Mouse (Mus musculus) R1 (cell line): ENCODE measurements at regions not wholly inside any gene's neighbourhood (a gene's known extent, or its start where the extent isn't known, plus 50 kb on each side); places are given as distances from the start of the nearest gene placed in this dataset.
A peak's percentile ranks its signal among the peaks of the same experiment; 100 is the strongest.

ENCODE experiments used
- DNase-seq: peaks from one replicate; pipeline ENCODE4 v3.0.0-alpha.2; 2018; ENCODE audit warnings: low read depth, low spot score

DNA sequence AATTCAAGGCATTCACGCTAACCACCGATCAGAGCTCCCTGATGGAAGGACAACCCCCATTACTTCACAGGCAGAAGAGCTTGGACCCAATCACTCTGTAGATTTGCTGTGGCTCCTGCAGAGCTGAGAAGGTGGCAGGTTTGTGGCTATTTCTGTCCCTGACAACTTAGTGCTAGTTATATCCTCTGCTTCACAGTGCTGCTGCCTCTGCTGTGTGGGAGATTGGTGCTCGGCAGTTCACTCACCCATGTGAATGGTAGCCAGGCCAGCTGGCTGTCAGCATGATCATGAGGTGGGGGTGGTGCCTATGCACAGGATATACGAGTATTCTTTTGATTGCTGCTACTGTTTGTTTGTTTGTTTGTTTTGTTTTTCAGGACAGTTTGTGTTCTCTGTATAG, 113.9 kb downstream of the Gm10131 start:
- no peak for DNase-seq

DNA sequence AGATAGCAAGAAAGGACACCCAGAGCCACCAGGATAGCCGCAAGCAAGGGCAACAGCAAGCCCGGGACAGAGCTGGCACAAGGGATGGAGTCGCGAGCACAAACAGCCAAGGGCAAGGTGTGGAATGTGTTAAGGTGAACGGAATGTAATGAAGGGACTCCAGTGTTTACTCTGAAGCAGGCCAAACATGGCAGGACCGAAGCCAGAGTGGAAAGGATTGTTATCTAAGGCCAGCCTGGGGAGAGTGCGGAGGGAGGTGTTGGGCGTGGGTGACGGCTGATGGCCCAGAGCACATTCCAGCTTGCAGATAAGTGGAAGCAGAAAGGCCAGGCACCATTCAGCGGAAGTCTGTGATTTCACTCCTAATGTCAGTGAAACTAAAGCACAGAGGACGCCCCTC, 118.6 kb downstream of the Gm10131 start:
- peak; percentile 86 for DNase-seq

DNA sequence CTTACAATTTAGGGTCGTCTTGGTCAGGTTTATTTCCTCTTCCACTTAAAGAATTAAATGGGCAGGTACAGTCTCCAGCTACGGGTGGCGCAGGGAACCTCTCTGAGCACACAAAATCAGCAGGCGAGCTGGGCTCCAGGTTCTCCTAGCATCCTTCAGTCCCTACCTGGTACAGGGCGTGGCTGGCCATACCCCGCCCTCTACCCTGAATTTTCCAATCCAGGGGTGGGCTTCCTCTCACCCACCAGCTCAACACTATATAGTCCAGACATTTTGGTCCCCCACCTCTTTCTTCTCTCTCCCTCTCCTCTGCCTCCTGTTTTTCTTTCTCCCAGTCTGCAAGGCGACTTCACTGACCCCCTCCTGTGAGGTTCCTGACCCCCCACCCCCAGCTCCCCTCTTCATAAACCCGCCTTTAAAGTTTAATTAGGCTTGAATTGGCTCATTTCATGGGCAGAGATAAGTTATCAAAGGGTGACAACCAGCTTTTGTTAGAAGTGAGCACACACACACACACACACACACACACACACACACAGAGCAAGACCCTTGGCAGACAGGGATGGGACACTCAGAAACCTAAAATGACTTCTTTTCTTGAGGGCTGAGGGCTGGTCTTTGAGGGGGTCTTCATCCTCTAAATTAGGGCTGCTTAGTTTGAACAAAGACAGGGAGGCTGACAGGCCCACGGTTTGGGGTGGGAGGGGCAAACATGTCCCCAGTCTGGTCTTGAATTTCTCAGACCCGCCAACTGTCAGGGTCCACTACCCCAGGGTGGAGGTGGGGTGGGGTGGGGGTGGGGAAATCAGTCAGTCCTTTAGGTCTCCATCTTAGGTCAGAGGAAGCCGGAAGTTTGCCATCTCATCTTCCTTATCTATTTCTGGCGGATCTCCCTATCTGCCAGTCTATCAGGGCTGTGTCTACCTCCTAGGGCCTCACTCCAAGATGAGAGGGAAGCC, 119.3 kb downstream of the Gm10131 start:
- peak; percentile 49 for DNase-seq

DNA sequence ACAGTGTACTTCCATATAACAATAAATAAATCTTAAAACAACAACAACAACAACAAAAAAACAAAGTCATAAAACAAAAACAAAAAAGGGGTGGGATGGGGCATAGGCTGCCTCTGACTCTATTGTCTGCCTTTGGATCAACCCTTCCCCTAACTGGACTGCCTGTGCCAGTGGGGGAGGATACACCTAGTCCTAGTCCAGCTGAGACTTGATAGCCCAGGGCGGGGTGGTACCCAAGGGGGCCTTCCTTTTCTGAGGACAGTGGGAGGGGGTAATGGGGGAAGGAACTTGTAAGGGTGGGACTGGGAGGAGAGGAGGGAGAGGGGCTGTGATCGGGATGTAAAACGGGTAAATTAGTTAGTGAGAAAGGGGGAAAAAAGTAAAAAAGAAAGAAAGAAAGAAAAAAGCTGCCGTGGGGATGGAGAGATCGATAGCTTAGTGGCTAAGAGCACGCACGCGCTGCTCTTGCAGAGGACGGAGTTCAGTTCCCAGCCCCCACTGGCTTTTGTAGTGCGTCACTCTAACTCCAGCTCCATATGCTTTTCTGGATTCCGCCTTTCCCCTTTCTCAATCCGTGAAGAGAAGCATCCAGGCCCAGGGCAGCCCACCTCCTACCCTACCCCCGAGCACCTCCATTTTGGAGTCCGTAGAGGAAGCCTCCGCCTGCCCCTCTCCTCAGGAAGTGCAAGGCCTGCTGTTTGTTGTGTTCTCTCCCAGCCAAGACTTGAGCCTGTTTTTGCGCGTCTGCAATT, 120.2 kb downstream of the Gm10131 start:
- peak; percentile 36 for DNase-seq

- DNase-seq: peak; percentile 88
Observed at GRCm38 (mm10) chr8:33990039-33990438, 121.5 kb downstream of the Gm10131 start.

GRCm38 (mm10) chr8:33987755-33988104, 123.8 kb downstream of the Gm10131 start:
- DNase-seq: peak; percentile 15

DNA sequence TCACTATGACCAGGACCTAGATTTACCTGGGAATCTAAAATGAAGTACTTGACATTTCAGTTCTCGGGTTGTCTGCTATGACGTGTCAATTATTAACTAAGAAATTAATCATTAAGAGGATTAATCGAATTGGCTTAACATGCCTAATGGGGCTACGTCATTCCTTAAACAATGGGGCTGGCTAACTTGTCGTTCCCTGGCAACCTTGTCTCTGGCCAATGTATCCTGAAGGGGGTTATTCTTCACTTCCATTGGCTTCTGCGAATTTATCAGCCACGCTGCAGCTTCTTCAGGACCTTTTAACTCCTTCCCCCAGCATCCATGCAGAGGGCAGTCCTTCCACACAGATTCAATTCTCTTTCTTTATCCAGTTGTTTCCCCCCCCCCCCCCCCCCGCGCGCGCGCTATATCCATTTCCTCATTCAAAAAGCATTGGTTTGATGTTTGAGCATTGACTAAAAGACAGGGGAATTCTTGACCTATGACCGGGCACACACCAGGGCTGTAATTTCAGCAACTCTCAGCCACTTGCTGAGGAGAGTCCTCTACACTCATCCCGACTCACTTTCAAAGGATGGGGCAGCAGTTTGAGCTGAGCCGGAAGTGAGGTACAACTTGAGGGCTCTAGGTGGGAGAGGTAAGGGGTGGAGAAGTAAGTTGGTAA, 124.3 kb downstream of the Gm10131 start:
- DNase-seq: peak; percentile 15

DNA sequence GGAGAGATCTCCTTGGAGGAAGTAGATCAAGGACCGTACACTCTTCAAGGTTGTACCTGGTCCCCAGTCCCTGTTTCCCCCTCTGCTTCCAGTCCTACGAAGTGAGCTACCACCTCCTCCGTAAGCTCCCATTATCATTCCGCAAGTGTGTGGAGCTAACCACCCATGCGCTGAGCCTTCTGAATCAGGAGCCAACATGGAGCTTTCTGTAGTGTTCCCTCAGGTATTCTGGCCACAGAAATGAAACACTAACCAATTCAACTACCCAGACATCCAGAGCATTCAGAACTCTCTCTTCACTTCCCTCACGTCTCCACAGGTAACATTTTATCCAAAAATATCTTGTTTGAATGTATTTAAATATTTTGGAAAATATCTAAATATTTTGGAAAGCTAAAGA, 124.9 kb downstream of the Gm10131 start:
- DNase-seq: no peak

GRCm38 (mm10) chr8:33985430-33985977, 126.0 kb downstream of the Gm10131 start:
- peak; percentile 64 for DNase-seq

DNA sequence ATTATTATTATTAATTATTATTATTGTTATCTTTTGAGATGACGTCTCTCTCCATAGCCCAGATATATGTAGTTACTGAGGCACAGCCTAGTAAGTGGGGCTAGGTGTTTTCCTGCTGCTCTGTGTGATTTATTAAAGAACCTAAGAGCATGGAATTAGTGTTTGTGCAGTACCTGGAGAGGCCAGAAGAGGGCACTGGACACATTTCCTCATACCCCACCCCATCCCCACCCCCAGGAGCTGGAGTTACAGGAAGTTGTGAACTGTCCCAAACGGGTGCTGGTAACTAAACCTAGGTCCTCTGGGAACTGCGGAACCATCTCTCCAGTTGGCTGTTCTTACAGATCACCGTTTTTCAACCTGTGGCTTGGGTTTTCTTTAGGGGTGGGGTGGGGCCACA, 129.9 kb downstream of the Gm10131 start:
- peak; percentile 91 for DNase-seq

DNA sequence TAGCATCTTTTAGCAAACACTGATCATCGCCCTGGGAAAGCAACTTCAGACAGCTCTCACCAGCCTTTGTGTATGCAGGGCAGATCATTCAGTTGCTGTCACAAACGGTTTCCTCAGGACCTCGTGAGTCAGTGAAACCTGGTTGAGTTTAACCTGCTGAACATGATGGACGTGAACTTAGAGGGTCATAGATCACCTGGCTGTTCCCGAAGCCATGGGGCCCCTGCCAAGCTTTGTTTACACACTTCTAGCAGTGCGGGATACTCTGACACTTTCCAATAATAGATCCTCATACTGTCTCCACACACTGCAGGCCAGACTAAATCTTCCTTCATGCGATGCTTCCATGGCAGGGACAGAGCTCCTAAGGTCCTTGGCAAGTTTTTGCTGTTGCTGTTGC, 130.5 kb downstream of the Gm10131 start:
- DNase-seq: no peak
